Mouse (Mus musculus) heart, postnatal 36 days (tissue): ENCODE measurements around the gene Ap2b1. TPM values are rescaled to one million over a fixed set of nuclear protein-coding genes. Genes with fewer than 3 reads are reported as not detected.
"Not testable (repeated sequence)": the region's sequence is repeated elsewhere in the genome, so short reads cannot be mapped to it uniquely, and the experiment has no call there.

Experiments used
- DNase-seq, 2 experiments: peaks; one replicate each; pipeline ENCODE4 v3.0.0; 2021 to 2022
- intact Hi-C: fragments of 180-260 bp; cut with DNase I; formaldehyde crosslinking; loops from one replicate; pipeline ENCODE4 v1.15.1; 2025
- total RNA-seq, 2 experiments: library from RNA; stranded (reverse); gene quantifications; 2 replicates each; pipeline ENCODE4 v1.2.3; 2021

Gene Ap2b1
- total RNA-seq, 2 experiments from 2014 or later = 44.9 to 46.1 TPM

GRCm38 (mm10) chr11:83297816-83298215, 1.0 kb upstream of the Ap2b1 start:
- intact Hi-C loops = loop anchor here (10.0 kb wide), 1 partner anchor 513 kb away; the partner anchor contains the start of gene Lig3
- no peak for DNase-seq

- intact Hi-C loops = loop anchor here (10.0 kb wide), 1 partner anchor 515 kb away; the partner anchor contains the start of gene Lig3
- DNase-seq = no peak
Measured at GRCm38 (mm10) chr11:83299724-83300123, 900 bp downstream of the Ap2b1 start.

- DNase-seq = no peak
Measured at GRCm38 (mm10) chr11:83301431-83301831, 2.6 kb downstream of the Ap2b1 start.

GRCm38 (mm10) chr11:83302124-83302523, 3.3 kb downstream of the Ap2b1 start:
- intact Hi-C loops = no loop called here
- no peak for DNase-seq

More at GRCm38 (mm10) chr11:83301431-83301831, 2.6 kb downstream of the Ap2b1 start:
- intact Hi-C loops = no loop called here

GRCm38 (mm10) chr11:83302526-83303251, 3.9 kb downstream of the Ap2b1 start, which contains the start of gene Pex12:
Pex12 (minus strand) TSS chr11:83302586.
- peak; percentile 94 to 96 for DNase-seq

GRCm38 (mm10) chr11:83303751-83304150, 4.9 kb downstream of the Ap2b1 start:
- intact Hi-C loops = no loop called here
- DNase-seq = no peak

More at GRCm38 (mm10) chr11:83302526-83303251, 3.9 kb downstream of the Ap2b1 start, which contains the start of gene Pex12:
- intact Hi-C loops = no loop called here

GRCm38 (mm10) chr11:83304485-83304884, 5.7 kb downstream of the Ap2b1 start:
- intact Hi-C loops = no loop called here
- no peak for DNase-seq

- no peak for DNase-seq
- intact Hi-C loops = no loop called here
Measured at GRCm38 (mm10) chr11:83306700-83307253, 8.0 kb downstream of the Ap2b1 start.

- intact Hi-C loops = no loop called here
- no peak for DNase-seq
Measured at GRCm38 (mm10) chr11:83312471-83312870, 13.6 kb downstream of the Ap2b1 start.

GRCm38 (mm10) chr11:83319048-83319447, 20.2 kb downstream of the Ap2b1 start:
- intact Hi-C loops = no loop called here
- DNase-seq = no peak

GRCm38 (mm10) chr11:83326692-83327091, 27.9 kb downstream of the Ap2b1 start:
- intact Hi-C loops = loop anchor here (1.0 kb wide), 1 partner anchor 99 kb away; no protein-coding TSS in a partner anchor
- DNase-seq = not testable (repeated sequence)

- intact Hi-C loops = loop anchor here (1.0 kb wide), 1 partner anchor 98 kb away; no protein-coding TSS in a partner anchor
- peak; percentile 25 to 55 for DNase-seq
Measured at GRCm38 (mm10) chr11:83327427-83327826, 28.6 kb downstream of the Ap2b1 start.

GRCm38 (mm10) chr11:83335826-83336225, 37.0 kb downstream of the Ap2b1 start:
- DNase-seq = no peak
- intact Hi-C loops = no loop called here

GRCm38 (mm10) chr11:83339705-83340104, 40.9 kb downstream of the Ap2b1 start:
- no peak for DNase-seq
- intact Hi-C loops = loop anchor here (10.0 kb wide), 1 partner anchor 145 kb away; no protein-coding TSS in a partner anchor

GRCm38 (mm10) chr11:83341716-83342245, 43.0 kb downstream of the Ap2b1 start:
- no peak for DNase-seq
- intact Hi-C loops = loop anchor here (10.0 kb wide), 1 partner anchor 143 kb away; no protein-coding TSS in a partner anchor

- no peak for DNase-seq
Measured at GRCm38 (mm10) chr11:83355428-83355827, 56.6 kb downstream of the Ap2b1 start.

GRCm38 (mm10) chr11:83357421-83357820, 58.6 kb downstream of the Ap2b1 start:
- intact Hi-C loops = loop anchor here (1.0 kb wide), 1 partner anchor 67 kb away; no protein-coding TSS in a partner anchor
- DNase-seq = peak in 1 of 2 experiments; percentile 8

More at GRCm38 (mm10) chr11:83355428-83355827, 56.6 kb downstream of the Ap2b1 start:
- intact Hi-C loops = no loop called here

GRCm38 (mm10) chr11:83364656-83365055, 65.8 kb downstream of the Ap2b1 start:
- no peak for DNase-seq
- intact Hi-C loops = no loop called here

- no peak for DNase-seq
- intact Hi-C loops = no loop called here
Measured at GRCm38 (mm10) chr11:83371267-83371666, 72.4 kb downstream of the Ap2b1 start.

GRCm38 (mm10) chr11:83379745-83380341, 81.0 kb downstream of the Ap2b1 start:
- intact Hi-C loops = no loop called here
- no peak for DNase-seq
